Mouse (Mus musculus) limb, embryonic 14.5 days (tissue): ENCODE data around the gene Asb8. TPM values are rescaled to one million over a fixed set of nuclear protein-coding genes. Genes with fewer than 3 reads are reported as not detected.

ENCODE experiments used
- ATAC-seq: fragments of 200-750 bp; cut with Nextera tagmentation; 2 replicates; pipeline ENCODE4 v1.8.0; 2017; ENCODE audit warnings: low read depth, moderate number of reproducible peaks, moderate TSS enrichment; ENCODE audit not compliant: low FRiP score
- DNase-seq: peaks from one replicate; pipeline ENCODE4 v3.0.0-alpha.2; 2015; ENCODE audit warnings: low spot score
- H3K27ac ChIP-seq: fragments of 300-500 bp; sonication (generic); replicated peaks from 2 replicates; pipeline ENCODE4 v1.5.1; 2014; ENCODE audit warnings: low read depth, mild to moderate bottlenecking, low read length, moderate library complexity, mixed read lengths
- H3K27me3 ChIP-seq: fragments of 300-500 bp; sonication (generic); 2 replicates; pipeline ENCODE4 v1.6.1; 2014; ENCODE audit warnings: low read length, mixed read lengths; ENCODE audit not compliant: control insufficient read depth, insufficient read depth
- H3K36me3 ChIP-seq: fragments of 300-500 bp; sonication (generic); 2 replicates; pipeline ENCODE4 v1.6.1; 2014; ENCODE audit warnings: mild to moderate bottlenecking, low read length, moderate library complexity, mixed read lengths; ENCODE audit not compliant: control insufficient read depth, insufficient read depth
- H3K4me1 ChIP-seq: fragments of 300-500 bp; sonication (generic); 2 replicates; pipeline ENCODE4 v1.6.1; 2014; ENCODE audit warnings: antibody characterized with exemption, low read length, mixed read lengths; ENCODE audit not compliant: control insufficient read depth, insufficient read depth
- H3K4me2 ChIP-seq: fragments of 300-500 bp; sonication (generic); replicated peaks from 2 replicates; pipeline ENCODE4 v1.6.1; 2014; ENCODE audit warnings: low read depth, mild to moderate bottlenecking, low read length, moderate library complexity; ENCODE audit not compliant: severe bottlenecking
- H3K4me3 ChIP-seq: fragments of 300-500 bp; sonication (generic); replicated peaks from 2 replicates; pipeline ENCODE4 v1.5.1; 2014; ENCODE audit warnings: low read length
- H3K9ac ChIP-seq: fragments of 300-500 bp; sonication (generic); 2 replicates; pipeline ENCODE4 v1.6.1; 2014; ENCODE audit warnings: mild to moderate bottlenecking, low read depth, low read length, moderate library complexity; ENCODE audit not compliant: severe bottlenecking
- H3K9me3 ChIP-seq: fragments of 300-500 bp; sonication (generic); 2 replicates; pipeline ENCODE4 v1.6.1; 2016; ENCODE audit warnings: low read length; ENCODE audit not compliant: control insufficient read depth
- POLR2A ChIP-seq: fragments of 200-500 bp; IDR thresholded peaks from 2 replicates; pipeline ENCODE4 v1.8.0; 2012; ENCODE audit warnings: inconsistent platforms, mild to moderate bottlenecking, moderate library complexity, borderline replicate concordance; ENCODE audit not compliant: insufficient read depth, insufficient read length; ENCODE audit errors: extremely low read depth
- WGBS: fragments of 180-500 bp; shearing (Covaris S2); extraction: QIAGEN DNeasy Blood & Tissue Kit; methylation state at CpG from one replicate; pipeline ENCODE4 v1.1.7; 2014; 5-methylcytosine and 5-hydroxymethylcytosine counted together
- polyA plus RNA-seq, 2 experiments: library from polyadenylated mRNA; depleted of rRNA in 1 of 2; stranded (reverse) in 1 of 2; unstranded in 1 of 2; fragments of >200 nt; fragmentation: Nextera tagmentation in 1 of 2; extraction: Ambion mirVana in 1 of 2; gene quantifications; 2 replicates each; pipeline versions ENCODE4 v1.2.1 to v1.2.3; 2012 to 2014

Asb8 gene
- polyA plus RNA-seq, 2 experiments, result 42.4 to 55.7 TPM

- H3K4me1 ChIP-seq, result no peaks in the 10 kb centered on the region
- TF ChIP-seq POLR2A, result no peak
- no peak for ATAC-seq
- H3K9me3 ChIP-seq, result no peaks in the 10 kb centered on the region
- no peak overlapping the region for H3K9ac ChIP-seq
- H3K36me3 ChIP-seq, result no peaks in the 10 kb centered on the region
- DNase-seq, result no peak
- 68% methylated on average over 4 of the region's 4 CpGs for WGBS
- no peak overlapping the region for H3K27ac ChIP-seq
- H3K4me3 ChIP-seq, result no peak overlapping the region
- no peaks in the 10 kb centered on the region for H3K27me3 ChIP-seq
- H3K4me2 ChIP-seq, result no peak overlapping the region
Observed at GRCm38 (mm10) chr15:98155944-98156343, 9.5 kb downstream of the Asb8 start.

- no peaks in the 10 kb centered on the region for H3K36me3 ChIP-seq
- no peak overlapping the region for H3K9ac ChIP-seq
- no peaks in the 10 kb centered on the region for H3K9me3 ChIP-seq
- H3K4me2 ChIP-seq, result no peak overlapping the region
- ATAC-seq (no peak), DNase-seq (no peak)
- no peak overlapping the region for H3K4me3 ChIP-seq
- WGBS, result 89% methylated on average over 5 of the region's 5 CpGs
- no peaks in the 10 kb centered on the region for H3K4me1 ChIP-seq
- no peak for TF ChIP-seq POLR2A
- no peaks in the 10 kb centered on the region for H3K27me3 ChIP-seq
- no peak overlapping the region for H3K27ac ChIP-seq
Observed at GRCm38 (mm10) chr15:98155272-98155671, 10.2 kb downstream of the Asb8 start.

GRCm38 (mm10) chr15:98154631-98155030 lies 10.8 kb downstream of the Asb8 start:
- no peak overlapping the region for H3K27ac ChIP-seq
- no peak overlapping the region for H3K9ac ChIP-seq
- no peak for TF ChIP-seq POLR2A
- no peaks in the 10 kb centered on the region for H3K36me3 ChIP-seq
- 76% methylated on average over 3 of the region's 3 CpGs for WGBS
- ATAC-seq (no peak), DNase-seq (no peak)
- no peak overlapping the region for H3K4me2 ChIP-seq
- H3K27me3 ChIP-seq, result no peaks in the 10 kb centered on the region
- no peaks in the 10 kb centered on the region for H3K4me1 ChIP-seq
- H3K4me3 ChIP-seq, result no peak overlapping the region
- no peaks in the 10 kb centered on the region for H3K9me3 ChIP-seq

- H3K9me3 ChIP-seq, result no peaks in the 10 kb centered on the region
- no peaks in the 10 kb centered on the region for H3K27me3 ChIP-seq
- DNase-seq, result no peak
- 60% methylated on average over 4 of the region's 4 CpGs for WGBS
- no peak for ATAC-seq
- no peak overlapping the region for H3K4me2 ChIP-seq
- H3K4me1 ChIP-seq, result no peaks in the 10 kb centered on the region
- no peak overlapping the region for H3K27ac ChIP-seq
- no peak overlapping the region for H3K4me3 ChIP-seq
- no peak overlapping the region for H3K9ac ChIP-seq
- TF ChIP-seq POLR2A, result no peak
- no peaks in the 10 kb centered on the region for H3K36me3 ChIP-seq
Observed at GRCm38 (mm10) chr15:98154146-98154545, 11.3 kb downstream of the Asb8 start.

DNA sequence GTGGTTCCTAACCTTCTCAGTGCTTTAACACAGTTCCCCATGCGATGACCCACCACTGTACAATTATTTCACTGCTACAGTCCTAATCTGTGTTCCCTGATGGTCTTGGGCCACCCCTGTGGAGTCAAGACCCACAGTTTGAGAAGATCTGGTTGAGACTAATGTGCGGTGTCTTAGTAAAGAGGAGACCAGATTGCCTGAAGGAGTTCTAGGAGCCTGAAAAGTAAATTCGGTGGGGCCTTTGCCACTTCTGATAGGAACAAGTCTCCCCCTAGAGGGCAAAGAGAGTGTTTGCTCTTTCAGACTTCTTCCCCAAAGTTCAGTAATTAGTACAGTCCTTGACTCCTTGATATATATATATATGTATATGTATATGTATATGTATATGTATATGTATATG lies 11.8 kb downstream of the Asb8 start:
- TF ChIP-seq POLR2A, result no peak
- Histone ChIP-seq H3K27me3 (no peaks in the 10 kb centered on the region), H3K9ac (no peak overlapping the region), H3K4me3 (no peak overlapping the region), H3K9me3 (no peaks in the 10 kb centered on the region), H3K27ac (no peak overlapping the region), H3K4me2 (no peak overlapping the region), H3K36me3 (no peaks in the 10 kb centered on the region), H3K4me1 (no peaks in the 10 kb centered on the region)
- ATAC-seq (no peak; the same call in 1 of the 2 replicates), DNase-seq (peak; percentile 69)
- 34% methylated on average over 3 of the region's 3 CpGs for WGBS

- no peak for ATAC-seq
- no peaks in the 10 kb centered on the region for H3K4me1 ChIP-seq
- H3K9me3 ChIP-seq, result no peaks in the 10 kb centered on the region
- H3K27ac ChIP-seq, result no peak overlapping the region
- no peak overlapping the region for H3K4me3 ChIP-seq
- no peak overlapping the region for H3K9ac ChIP-seq
- TF ChIP-seq POLR2A, result no peak
- DNase-seq, result no peak
- no peaks in the 10 kb centered on the region for H3K36me3 ChIP-seq
- H3K27me3 ChIP-seq, result no peaks in the 10 kb centered on the region
- no peak overlapping the region for H3K4me2 ChIP-seq
- 54% methylated on average over 7 of the region's 7 CpGs for WGBS
Observed at GRCm38 (mm10) chr15:98152916-98153315, 12.5 kb downstream of the Asb8 start.
